Mouse (Mus musculus) thymus, postnatal 36 days (tissue): ENCODE results near the gene Lrrc49.

ENCODE experiments used
- DNase-seq, 2 experiments: peaks; one replicate each; pipeline ENCODE4 v3.0.0; 2022; ENCODE audit warnings: mixed read lengths in 2 of 2

The Lrrc49 gene

DNA sequence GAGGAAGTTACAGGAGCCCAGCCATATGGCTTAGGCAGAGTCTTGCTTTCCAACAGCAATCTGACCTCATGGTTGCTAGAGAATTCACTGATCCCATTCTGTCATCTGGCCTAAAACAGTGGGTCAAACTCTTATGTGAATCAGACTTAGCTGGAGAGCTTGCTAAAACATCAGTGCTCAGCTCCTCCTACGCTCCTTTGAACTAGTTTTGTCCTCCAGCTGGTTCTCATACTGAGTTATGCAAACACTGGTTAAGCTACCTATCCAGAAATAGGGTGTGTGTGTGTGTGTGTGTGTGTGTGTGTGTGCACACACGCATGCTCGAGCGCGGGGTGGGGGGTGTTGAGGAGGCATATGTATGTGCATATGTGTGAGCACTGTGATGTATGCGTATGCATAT, 15.4 kb downstream of the Lrrc49 start:
- no peak for DNase-seq

DNA sequence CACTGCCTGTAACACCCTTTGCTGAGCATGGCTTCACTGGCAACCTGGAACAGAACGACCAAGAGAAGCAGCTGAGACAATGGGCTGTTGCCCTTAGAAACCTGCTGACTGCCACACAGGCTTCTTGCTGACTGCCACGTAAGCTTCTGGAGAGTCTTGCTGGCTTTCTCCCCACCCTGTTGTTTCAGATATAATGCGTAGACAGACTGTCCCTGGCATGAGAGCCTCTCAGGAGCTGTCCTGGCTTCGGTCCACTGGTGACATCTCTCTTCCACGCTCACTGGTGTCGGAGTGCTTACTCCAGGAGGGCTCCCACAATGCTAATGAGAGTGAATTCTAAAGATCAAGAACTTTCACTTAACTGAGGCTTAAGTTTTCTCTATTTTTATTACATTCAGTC, 19.1 kb downstream of the Lrrc49 start:
- DNase-seq: no peak

DNA sequence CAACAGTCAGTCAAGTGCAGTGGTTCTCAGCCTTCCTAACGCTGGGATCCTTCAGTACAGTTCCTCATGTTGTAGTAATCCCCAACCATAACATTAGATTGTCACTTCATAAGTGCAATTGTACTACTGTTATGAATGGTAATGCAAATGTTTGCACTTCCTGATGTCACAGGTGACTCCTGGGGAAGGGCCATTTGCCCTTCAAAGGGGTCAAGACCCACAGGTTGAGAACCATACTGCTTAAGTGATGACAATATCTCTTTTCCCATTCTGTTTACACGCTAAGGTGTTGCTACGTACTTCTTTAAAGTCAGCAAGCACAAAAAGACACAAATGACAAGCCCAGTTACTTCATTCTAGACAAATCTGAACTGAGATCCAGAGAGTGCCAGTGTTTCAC, 22.4 kb downstream of the Lrrc49 start:
- no peak for DNase-seq

DNA sequence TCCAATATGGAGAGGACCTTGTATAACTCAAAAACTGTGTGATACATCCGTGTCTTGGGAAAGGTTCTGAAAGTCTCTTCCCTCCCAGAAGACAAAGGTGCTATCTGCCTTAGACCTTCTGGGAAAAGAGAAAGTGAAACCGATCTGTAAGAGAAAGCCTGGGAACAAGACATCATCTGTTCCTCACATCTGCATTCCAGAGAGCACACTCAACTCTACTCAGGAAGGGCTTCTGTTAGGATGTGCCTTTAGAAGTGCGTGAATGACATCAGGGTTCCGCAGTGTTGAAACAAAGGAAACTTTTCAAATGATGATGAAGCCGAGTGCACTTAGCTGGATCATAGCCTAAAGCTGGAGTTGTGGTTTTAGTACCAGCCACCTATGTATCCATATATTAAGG, 23.1 kb downstream of the Lrrc49 start:
- no peak for DNase-seq

DNA sequence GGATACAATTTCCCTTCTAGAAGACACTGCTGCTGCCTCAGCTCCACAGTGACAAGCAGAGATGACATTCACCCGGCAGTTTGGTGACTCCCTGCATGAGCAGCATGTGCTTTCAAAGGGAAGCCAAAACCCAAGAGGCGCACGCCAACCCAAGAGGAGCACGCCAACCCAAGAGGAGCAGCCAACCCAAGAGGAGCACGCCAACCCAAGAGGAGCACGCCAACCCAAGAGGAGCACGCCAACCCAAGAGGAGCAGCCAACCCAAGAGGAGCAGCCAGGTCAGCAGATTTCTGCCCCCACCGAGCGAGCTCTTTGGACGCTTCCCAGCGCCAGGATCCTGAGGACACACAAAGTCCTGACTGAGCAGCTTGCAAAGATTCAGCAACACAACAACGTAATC, 23.6 kb downstream of the Lrrc49 start:
- DNase-seq: no peak

DNA sequence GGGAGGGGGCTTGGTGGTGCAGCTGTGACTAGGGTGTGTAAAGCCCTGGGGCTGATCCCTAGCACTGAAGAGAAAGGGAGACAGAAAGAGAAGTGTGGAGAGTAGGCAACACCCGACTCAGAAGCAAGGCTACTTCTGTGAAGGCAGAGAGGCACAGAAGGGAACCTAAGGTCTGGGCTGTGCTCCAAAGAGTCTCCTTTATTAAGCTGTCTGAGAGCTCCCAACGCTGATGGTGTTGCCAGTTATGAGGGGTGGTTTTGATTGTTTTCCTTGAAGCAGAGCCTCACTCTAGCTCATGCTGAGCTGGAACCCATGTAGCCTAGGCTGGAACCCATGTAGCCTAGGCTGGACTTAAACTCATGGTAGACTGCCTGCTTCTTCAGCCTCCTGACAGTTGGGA, 25.0 kb downstream of the Lrrc49 start:
- no peak for DNase-seq

DNA sequence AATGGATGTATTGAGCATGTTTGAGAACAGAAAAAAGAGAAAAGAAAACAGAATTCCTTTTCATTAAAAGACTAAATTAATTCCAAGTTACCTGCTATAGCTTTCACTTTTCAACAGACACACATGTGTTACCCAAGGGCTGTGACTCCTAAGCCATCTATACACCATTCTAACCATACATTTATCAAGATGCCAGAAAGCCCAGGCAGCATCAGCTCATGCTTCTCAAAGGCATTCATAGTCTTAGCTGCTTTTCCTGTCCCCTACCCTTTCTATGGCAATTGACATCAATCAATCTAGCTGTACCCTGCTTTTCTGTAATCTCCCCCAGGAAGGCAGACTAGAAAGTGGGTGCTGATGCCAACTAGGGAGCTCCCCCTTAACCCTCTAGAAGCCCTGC, 34.4 kb downstream of the Lrrc49 start:
- DNase-seq: no peak

DNA sequence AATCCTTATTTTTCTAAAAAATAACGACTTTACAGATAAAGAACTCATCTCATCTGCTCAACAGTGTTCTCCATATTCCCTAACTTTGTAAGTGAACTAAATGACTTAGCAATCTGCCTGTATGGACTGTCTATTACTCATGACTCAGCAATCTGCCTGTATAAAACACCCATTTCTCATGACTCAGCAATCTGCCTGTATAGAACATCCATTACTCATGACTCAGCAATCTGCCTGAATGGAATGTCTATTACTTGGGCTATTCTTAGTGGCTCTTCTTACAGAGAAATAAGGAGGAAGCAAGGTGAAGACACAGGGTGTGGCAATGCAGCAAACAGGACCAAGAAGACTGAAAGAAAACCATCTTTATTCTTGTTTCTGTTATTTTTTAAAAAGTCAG, 34.8 kb downstream of the Lrrc49 start:
- no peak for DNase-seq

DNA sequence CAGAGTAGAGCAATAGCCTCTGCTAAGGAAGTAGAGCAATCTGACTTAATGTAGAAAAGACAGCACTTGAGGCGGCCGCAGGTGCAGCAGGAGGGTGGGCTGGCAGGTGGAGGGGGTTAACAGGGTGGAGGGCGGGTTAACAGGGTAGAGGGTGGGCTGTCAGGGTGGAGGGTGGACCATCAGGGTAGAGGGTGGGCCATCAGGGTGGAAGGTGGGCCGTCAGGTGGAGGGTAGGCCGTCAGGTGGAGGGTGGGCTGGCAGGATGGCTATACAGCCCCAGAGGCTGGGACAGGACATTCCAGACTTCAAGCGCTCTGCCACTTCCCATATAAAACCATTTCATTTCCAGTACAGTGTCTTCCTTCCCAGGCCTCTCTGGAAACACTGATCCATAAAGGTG, 37.7 kb downstream of the Lrrc49 start:
- no peak for DNase-seq

DNA sequence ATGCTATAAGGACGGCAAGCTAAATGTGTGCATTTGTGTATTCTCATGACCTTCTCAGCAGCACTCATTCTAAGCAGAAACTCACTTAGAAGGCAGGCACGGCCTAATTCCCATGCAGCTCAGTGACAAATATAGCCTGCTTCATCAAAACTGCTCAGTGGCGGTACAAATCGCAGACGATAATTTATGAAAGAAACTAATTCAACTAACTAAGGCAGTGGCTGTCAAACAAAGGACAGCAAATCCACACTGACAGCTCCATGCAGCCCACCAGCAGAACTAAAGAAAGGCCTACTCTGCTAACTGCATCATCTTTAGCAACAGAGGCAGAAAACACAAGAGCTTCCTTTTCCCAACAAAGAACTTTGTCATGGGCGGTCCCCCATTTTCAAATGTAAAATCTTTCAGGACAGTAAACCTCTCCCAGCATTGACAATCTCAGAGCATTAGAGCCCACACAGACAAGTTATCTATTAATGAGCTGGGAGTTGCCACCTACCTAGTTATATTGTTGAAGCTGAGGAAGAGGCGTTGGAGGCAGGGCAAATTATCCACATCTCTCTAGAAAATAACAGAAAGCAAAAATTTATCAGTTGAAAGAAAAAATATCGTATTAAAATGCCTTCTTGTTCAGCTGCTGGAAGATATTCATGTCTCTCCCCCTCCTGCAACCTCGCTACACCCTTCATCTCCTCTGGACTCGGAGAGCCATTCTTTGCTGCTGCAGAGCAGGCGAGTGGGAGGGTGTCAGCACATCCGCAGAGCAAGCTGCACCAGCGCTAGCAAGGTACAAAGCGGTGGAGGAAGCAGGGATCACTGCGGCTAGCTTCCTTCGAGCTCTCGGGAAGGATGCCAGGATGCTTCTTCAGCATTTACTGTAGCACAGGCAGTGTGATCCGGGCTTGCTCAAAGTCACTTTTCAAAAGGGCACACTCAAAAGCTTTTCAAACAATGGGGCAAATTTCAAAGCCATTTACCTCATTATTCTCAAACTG, 38.7 kb downstream of the Lrrc49 start:
- DNase-seq: no peak

DNA sequence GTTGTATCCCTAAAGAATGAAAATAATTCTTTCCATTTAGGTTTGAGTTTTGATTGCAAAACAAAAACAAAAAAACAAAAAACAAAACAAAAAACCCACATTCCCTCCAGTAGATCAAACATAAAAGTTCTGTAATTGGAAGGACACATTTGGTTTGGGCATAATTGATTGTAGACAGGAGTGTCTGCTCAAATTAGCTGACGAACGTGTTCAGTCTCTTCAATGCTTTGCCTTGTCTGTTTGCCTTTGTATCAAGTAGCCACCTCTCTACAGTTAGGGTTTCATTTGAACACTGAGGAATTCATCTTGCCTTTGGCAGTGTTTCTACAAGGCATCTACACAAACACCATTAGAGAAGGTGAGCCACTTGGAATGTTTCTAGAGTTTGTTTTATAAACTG, 54.4 kb downstream of the Lrrc49 start:
- no peak for DNase-seq

DNA sequence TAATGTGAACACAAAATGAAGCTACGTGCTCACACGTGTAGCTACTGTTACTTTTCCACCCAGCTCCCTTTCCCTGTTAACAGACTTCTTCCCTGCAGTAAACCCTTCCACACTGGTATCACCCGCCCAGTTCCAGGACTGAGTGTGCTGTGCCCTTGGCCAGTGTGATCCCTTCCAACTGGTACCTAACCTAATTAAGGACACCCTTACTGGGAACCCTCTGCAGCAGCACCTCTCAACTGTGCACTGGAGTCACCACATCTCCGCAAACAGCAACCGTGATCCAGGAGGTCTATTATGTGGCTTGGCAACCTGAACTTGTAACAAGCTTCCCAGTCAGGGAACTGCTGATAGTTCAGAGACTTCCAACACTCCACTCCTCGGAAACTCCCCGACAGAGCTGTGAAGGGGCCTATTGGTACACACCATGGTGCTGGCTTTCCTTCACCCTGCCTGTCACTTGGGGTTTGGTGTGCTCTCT, 61.6 kb downstream of the Lrrc49 start:
- DNase-seq: no peak

DNA sequence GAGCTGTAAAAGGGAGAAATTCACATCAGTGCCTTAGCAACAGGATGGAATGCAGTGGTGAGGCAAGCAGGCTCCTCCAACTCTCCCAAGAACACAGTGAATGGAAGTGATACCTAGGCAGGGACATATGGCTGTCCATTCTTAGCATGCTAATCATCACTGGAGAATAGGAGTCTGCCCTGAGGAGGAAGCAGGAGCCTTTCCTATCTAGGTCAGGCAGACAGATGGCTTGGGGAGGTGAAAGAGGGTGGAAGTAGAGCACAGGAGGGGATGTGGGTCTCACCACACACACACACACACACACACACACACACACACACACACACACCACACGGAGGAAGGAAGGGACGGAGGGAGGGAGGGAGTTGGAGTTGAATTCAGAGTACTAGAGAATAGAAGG, 62.1 kb downstream of the Lrrc49 start:
- DNase-seq: no peak

DNA sequence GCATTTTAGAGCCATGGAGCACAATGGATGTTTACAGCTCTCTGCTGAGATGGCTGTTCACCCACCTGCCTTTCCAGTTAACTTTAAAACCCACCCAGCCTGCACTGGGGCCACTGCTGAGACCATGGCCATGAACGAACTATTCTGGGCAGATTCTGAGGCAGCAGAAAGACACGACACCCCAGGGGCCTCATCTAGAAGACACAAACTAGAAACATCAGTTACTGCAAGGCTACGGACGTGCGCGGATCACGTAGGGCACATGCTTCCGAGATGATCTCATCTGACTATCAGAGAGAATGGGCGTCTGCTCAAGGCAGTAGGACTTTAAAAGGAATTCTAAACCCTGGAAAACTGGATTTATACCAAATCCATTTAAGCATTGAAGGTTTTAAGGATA, 71.0 kb downstream of the Lrrc49 start:
- no peak for DNase-seq

DNA sequence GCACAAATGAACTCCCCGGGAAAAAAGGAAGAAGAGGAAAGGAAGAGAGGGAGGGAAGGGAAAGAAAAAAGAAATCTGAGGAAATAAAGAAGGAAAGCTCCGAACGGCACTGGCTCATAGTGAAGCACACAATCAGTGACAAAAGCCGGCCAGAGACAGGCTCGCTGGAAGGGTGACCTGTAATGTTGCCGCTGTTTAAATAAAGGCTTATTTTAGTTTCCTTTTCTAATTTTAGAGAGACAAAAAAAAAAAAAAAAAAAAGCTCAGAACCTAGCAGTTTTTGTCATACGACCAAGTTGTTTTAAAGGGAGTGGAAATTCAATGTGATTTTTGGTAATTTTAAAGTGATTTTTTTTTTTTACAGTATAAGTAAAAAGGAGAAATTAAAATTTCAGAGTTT, 71.6 kb downstream of the Lrrc49 start:
- DNase-seq: no peak

DNA sequence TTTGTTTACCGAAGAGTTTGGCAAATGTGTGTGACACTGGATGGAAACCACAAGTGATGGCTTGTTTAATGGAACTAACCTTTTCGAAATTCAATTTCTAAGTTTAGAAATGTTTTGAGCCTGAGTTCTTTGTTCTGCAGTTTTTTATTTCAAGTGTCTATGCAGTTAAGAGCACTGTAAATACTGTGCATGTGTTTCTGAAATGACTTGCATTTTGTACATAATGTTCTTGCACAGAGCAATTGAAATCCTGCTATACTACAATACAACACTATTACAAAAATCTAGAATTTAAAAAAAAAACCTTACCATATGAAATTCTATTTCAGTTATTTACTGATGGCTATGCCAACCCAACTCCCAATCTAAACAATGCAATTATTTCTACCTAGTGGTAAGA, 75.7 kb downstream of the Lrrc49 start:
- DNase-seq: no peak

DNA sequence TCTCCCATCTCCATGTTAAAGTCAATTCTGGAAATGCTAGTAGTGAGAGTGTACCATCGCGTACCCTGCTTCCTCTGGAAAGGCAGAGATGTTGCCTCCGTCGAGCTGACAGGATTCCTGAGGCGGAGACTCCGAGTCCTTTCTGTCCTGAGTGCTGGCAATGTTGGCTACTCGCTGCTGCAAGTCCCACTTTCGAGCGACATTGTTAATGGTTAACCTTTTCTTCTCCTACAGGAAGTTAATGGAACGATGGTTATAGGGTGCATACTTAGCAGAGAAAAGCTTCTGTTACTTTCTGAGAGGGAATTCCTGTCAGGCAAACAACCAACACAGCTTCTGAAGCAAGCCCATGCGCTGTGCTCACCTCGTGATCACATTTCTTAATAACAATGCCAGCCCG, 77.8 kb downstream of the Lrrc49 start:
- DNase-seq: no peak

DNA sequence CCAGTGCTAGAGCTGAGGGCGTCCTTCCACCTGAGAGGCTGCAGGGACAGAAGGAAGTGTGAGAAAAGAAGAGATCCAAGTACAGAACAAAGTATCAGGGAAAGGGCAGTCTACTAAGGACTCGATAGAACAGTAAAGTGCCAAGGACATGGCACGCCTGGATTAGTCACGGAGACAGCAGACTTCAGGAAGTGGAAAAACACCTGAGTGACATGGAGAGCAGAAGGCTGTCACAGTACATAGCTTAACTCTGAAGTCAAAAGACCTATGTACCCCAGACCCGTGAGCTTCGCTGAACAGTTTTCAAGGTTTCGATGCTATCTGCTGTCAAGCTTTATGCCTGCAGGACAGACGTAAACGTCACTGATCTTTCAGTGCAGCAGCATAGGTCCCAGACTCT, 79.1 kb downstream of the Lrrc49 start:
- DNase-seq: no peak

DNA sequence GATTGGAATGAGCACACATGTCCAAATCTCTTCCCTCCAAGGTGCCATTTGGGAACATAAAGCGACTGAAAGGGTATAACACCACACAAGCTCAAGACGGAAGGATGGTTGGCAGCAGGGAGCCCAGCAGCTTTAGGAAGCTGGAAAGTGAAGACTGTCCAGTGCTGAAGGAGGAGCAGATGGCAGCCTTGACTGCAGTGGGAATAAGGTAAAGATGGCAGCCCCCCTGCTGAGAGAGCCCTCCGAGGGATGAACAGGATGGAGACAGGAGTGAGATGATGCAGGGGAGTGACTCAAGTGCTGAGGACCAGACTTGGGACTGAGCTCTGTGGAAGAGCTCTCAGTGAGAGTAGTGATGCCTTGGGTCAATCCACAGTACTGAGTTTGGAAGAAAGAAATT, 79.9 kb downstream of the Lrrc49 start:
- no peak for DNase-seq

DNA sequence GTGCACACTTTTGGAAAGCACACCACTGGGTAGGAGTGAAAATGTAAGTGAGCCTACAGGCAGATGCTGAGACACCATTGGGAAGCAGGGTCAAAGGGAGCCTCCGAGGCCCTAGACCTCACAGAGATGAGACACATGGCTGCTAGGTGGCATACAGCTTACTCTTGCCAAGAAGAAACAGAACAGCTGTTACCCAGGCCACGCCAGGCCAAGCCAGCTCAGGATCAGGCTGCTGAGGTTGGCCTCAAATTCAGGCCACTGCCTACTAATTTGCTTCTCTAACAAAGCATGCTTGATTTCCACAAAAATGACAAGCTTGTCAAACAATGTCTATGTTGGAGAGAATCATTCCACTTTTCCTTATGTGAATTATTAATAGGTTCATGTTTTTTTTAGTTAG, 83.0 kb downstream of the Lrrc49 start:
- no peak for DNase-seq

DNA sequence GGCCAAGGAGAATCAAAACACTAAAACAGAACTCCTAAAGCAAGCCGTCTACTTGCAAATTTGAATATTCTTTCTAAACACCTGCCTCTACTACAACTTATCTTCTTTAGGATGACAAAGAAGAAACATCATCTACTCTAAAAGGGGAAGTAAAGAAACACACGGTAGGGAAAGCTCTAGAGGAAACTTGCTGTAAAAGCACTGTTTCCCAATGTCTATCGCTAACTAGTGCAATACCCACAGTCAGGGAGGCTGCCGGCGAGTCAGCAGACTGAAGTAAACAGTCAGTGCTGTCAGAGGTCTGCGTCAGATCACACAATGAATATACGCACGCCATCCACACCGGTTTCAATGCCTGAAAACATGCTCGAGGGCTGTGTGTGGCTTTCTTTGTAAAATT, 86.0 kb downstream of the Lrrc49 start:
- no peak for DNase-seq

DNA sequence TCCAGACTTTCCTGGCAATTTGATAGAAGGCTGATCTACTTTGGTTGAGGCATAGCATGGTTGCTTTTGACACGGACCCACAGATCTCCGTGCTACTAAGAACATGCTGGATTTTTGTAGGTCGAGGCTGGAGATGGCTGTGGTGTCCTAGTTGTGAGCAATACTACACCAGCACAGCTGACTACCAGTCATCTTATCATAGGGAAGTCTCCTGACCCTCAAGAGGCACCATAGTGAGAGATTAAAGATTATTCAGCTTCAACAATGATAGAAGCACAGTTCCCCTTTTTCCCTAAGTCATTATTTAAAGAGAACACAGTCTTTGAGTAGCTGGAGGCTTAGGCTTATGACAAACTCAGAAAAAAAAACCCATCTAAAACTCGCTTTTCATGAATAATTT, 87.7 kb downstream of the Lrrc49 start:
- DNase-seq: no peak

DNA sequence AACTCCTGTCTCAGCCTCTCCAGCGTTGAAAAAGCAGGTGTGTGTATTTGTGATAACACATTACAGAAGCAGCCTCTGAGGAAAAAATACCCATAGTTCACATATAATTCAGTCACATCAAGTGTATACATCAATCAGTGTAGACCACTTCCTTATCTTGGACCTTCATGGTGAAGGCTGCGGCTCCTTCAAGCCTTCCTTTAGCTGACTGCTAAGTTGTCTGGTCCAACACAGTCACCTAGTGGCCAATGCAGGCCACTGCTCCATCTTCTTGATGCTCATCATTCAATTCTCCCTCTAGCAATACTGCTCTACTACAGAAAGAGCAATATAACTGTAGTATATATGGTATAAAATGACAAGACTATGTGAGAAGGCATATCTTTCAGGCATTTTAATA, 88.5 kb downstream of the Lrrc49 start:
- no peak for DNase-seq

DNA sequence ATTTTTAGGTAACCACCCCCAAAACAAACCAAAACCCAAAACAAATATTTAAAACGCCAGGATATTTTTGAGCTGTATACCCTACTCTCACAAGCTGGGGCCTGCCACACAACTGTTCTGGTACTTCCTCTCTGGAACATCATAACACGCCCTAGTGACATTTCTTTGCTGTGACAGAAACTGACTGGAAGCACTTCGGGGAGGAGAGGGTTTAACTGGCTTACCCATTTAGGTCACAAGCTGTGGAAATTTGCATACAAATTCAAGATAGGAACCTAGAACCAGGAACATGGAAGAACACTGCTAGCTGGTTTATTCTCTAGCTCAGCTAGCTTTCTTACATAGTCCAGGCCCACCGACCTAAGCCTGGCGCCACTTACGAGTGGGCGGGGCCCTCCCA, 92.6 kb downstream of the Lrrc49 start:
- no peak for DNase-seq

DNA sequence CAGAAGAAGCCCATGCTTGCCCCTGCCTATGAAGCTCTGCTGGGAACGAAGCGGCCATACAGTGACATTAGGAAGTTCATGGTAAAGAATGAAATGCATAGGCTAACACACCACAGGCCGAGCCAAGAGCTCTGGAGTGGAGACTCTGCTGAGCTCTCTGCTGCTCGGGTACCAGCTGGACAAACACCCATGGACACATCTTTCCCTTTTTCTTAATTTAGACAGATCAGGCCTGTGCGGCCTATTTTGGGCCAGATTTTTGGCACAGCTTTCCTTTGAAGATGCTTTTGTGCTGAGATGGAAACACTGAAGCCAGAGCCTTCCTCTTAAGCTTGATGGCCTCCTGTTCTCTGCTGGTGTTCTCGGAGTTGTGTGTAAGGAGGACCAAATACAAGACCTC, 95.0 kb downstream of the Lrrc49 start:
- DNase-seq: no peak
